Mouse (Mus musculus) leukemia stem cell, adult 10-12 weeks (primary cell): ENCODE measurements around the gene Cyp2f2. TPM values are rescaled to one million over a fixed set of nuclear protein-coding genes. Genes with fewer than 3 reads are reported as not detected.

Experiments
- polyA plus RNA-seq: library from polyadenylated mRNA; stranded (reverse); fragments of >175 nt; gene quantifications from 2 replicates; pipeline ENCODE4 v1.2.3, GENCODE M21; 2012; ENCODE audit warnings: low replicate concordance

Cyp2f2 gene
- polyA plus RNA-seq: not detected in 2 replicates

GRCm38 (mm10) chr7:27119676-27120075, at the start of gene Cyp2f2:
TSS of gene Cyp2f2 (plus strand) at chr7:27119909.

GRCm38 (mm10) chr7:27153205-27153764, 33.6 kb downstream of the Cyp2f2 start, which contains the start of gene Cyp2t4:
TSS of gene Cyp2t4 (plus strand) at chr7:27153714.

GRCm38 (mm10) chr7:27166614-27167474, 47.1 kb downstream of the Cyp2f2 start, which contains the start of gene Egln2:
TSS of gene Egln2 (minus strand) at chr7:27166802.

GRCm38 (mm10) chr7:27178324-27179216, 58.9 kb downstream of the Cyp2f2 start, which contains the start of gene Rab4b:
TSS of gene Rab4b (minus strand) at chr7:27178896.

GRCm38 (mm10) chr7:27180837-27181695, 61.4 kb downstream of the Cyp2f2 start, which contains the start of the genes Gm21983 and Mia:
TSS of gene Gm21983 (minus strand) at chr7:27181086.
TSS of gene Mia (minus strand) at chr7:27181157.

Other genes starting within 250 kb of the Cyp2f2 start
- gene Cyp2a22, start 180.5 kb upstream of the Cyp2f2 start, polyA plus RNA-seq: not detected in 2 replicates
- not detected in 2 replicates for gene Cyp2a12, start 90.8 kb upstream of the Cyp2f2 start, polyA plus RNA-seq
- gene Cyp2t4, start 33.8 kb downstream of the Cyp2f2 start, polyA plus RNA-seq: not detected in 2 replicates
- 74.7 and 137 TPM in 2 replicates for gene Egln2, start 46.9 kb downstream of the Cyp2f2 start, polyA plus RNA-seq
- 231 and 342 TPM in 2 replicates for gene Rab4b, start 59.0 kb downstream of the Cyp2f2 start, polyA plus RNA-seq
- gene Gm21983, start 61.2 kb downstream of the Cyp2f2 start, polyA plus RNA-seq: 0.32 and 1.8 TPM in 2 replicates
- gene Mia, start 61.2 kb downstream of the Cyp2f2 start, polyA plus RNA-seq: not detected in 2 replicates
- gene BC024978, start 75.9 kb downstream of the Cyp2f2 start, polyA plus RNA-seq: 3.1 and 5.7 TPM in 2 replicates
- 820 and 1,336 TPM in 2 replicates for gene Snrpa, start 76.4 kb downstream of the Cyp2f2 start, polyA plus RNA-seq
- gene Itpkc, start 108.8 kb downstream of the Cyp2f2 start, polyA plus RNA-seq: 3.4 and 6.0 TPM in 2 replicates
- 30.3 and 47.8 TPM in 2 replicates for gene Coq8b, start 113.1 kb downstream of the Cyp2f2 start, polyA plus RNA-seq
- 4.0 and 4.9 TPM in 2 replicates for gene Numbl, start 138.5 kb downstream of the Cyp2f2 start, polyA plus RNA-seq
- gene Ltbp4, start 217.8 kb downstream of the Cyp2f2 start, polyA plus RNA-seq: 2.1 and 4.3 TPM in 2 replicates
- gene Shkbp1, start 236.1 kb downstream of the Cyp2f2 start, polyA plus RNA-seq: 394 and 419 TPM in 2 replicates
- gene Gm20479, start 237.5 kb downstream of the Cyp2f2 start, polyA plus RNA-seq: not detected in 2 replicates